Mouse (Mus musculus) kidney, adult 18-20 months (tissue): Measurements from ENCODE around the gene Akap8.

ENCODE experiments used
- DNase-seq: peaks from one replicate; pipeline ENCODE4 v3.0.0; 2021

Gene Akap8

DNA sequence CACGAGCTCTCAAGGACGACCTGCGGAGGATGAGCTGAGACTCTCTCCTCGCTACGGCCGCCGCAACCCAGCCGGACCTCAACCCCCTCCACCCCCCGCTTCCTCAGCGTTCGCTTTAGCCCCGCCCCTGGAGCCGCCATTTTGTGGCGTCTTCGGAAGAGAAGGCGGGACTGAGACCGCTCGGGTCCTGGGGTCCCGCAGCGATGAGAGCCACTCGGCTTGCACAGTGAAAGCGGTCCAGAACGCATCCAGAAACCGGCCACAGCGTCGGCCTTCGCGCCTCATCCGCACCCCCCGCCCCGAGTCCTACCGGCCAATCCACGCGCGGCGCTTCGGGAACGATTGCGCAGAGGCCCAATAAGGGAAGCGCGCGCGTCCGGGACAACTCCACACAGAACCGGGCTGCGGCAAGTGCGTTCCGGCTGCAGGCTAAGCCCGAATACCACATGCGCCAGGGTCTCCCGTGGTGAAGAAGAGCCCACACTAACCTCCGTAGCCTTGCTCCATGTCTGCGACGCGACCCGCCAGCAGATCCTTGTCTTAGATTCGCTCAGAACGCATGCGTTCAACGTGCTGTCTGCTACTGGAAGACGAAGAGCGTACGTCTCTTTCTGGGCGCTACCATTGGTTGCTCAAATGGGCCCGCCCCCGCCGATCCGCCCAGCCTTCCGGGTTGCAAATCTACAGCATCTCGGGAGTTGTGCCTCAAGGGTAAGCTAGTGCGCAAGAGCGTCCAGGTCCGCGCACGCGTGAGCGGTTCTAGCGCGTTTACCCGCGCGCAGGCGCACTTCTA, at the start of gene Akap8:
TSS of gene Akap8 (minus strand) at position 642 of the 793 bp plus-strand sequence.
- peak; percentile 97 for DNase-seq

DNA sequence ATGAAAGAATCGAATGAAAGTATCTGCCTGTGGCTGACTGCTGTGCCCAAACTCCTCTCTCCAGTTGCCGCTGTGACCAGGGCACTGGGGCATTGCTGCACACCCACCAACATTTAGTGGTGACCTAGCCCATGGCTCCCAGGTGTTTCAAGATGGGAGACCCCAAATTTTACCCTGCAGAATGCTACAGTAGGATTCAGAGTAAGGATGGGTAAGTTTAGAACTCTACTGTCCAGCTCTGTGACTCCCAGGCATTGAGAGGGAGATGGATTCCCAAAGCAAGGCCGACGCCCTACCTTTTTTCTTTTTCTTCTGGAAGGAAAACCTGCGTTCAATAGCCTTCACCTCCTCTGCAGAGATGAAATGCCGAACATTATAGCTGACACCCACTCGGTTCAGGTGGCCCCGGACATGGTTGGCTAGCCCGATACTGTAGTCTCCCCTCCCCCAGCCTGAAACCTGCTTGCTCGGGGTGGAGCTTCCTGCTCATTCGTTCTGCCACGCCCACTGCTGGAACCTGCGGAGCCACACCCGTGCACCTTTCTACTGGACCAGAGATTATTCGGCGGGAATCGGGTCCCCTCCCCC, 48.0 kb upstream of the Akap8 start:
- no peak for DNase-seq

DNA sequence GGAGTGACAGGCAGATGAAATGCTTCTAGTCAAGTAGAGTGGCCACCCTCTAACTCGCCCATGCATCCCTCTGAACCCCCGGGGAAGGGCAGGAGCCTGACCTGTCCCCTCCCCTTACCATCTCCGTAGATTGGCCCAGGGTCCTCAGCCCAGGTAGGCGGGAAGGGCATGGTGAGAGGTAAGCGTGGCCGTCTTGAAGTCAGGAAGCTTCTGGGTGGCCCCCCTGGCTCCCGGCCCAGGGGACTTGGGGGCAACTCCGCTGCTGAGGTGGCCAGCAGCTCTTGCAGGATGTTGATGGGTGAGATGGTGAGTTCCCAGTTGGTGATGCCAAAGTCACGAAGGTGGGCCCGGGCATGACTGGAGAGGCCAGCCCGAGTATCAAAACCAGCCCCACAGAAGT, 46.7 kb upstream of the Akap8 start:
- DNase-seq: no peak

DNA sequence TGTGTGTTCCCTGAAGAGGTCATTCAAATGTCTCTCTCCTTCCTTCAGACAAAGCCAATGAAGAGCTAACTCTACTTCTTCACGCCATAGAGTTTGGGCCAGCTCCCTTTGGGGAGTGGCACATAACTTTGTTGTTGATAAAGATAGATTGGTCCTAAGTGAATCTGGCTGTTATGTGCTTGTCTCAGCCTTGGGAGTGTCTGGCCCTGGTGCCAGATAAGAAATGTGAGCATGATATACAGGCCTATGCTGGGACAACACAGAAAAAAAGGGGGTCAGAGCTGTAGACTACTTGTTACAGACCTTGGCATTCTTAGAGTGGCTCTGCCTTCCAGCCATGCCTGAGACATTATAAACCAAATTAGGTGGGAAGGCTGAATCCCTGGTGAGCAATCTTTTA, 44.3 kb upstream of the Akap8 start:
- no peak for DNase-seq

DNA sequence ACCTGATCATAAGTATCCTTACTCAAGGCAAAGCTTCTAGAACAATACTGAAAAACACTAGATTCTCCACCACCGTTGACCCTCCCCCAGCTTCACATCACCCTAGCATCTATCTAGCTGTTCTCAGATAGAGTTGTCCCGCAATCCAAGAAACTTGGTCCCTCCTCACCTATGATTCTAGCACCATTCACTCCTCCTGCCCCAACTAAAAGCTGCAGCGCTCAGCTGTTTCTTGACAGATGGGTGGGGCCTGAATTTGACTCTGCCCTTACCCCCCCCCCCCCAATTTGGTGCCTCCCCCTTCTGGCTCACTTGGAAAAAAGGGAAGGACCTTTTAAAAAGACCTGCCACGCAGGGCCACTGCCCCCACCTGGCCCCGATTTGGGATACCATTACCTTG, 43.8 kb upstream of the Akap8 start:
- no peak for DNase-seq

DNA sequence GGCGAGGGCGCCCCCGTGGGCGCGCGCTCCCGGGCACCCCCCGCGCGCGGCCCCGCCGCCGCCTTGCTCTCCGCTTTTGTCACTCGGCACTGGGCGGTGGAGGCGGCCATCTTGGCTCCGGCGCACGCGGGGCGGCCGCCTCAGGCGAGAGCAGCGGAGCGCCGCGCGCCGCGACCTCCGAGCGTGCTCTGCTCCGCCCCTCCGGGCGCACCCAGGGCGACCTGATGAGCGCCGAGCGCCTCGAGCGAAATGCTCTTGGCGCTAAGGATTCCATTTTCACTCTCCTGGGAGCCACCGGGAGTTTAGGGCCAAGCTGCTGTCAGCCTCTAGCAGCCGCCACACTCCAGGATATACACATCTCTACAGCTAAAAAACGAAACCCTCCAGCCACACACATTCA, 43.3 kb upstream of the Akap8 start:
- DNase-seq: peak; percentile 90

DNA sequence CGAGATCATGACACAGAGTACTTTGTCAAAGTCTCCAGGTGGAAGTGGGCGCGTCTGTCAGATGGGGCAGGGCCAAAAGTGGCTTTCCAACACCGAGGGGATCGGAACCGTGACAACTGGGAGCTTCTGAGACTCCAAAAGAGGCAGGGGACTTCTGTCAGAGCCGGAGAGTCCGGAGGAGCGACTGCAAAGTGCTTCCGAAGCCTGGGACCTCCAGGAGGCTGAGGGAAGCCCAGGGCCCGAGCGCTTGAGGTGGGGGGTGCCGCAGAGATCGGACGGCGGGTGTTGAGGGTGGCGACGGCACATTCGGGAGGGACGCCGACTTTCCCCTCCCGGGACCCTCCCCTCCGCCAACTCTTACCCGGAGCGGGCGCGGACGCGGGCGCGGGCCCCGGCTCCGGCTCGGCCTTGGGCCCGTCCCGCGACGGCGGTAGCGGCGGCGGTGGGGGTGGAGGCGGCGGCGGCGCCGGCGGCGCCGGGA, 42.8 kb upstream of the Akap8 start:
- peak; percentile 36 for DNase-seq

DNA sequence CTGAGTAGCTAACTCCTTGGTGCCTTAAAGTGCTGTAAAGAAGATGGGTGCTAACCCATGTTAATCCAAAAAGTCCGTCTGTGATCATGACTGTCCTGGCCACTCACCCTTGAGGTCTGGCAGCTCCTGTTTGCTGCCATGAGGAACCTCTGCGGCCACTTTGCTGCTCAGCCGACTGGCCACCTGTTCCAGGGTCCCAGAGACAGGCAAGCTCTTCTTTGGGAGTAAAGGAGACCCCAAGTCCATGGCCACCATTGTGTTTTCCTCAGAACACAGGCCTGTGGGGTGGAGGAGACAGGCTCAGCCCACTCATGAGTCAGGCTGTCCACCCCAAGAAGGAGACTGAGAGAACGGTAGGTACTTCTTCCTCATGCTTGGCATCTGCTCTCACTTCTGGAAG, 41.6 kb upstream of the Akap8 start:
- no peak for DNase-seq

DNA sequence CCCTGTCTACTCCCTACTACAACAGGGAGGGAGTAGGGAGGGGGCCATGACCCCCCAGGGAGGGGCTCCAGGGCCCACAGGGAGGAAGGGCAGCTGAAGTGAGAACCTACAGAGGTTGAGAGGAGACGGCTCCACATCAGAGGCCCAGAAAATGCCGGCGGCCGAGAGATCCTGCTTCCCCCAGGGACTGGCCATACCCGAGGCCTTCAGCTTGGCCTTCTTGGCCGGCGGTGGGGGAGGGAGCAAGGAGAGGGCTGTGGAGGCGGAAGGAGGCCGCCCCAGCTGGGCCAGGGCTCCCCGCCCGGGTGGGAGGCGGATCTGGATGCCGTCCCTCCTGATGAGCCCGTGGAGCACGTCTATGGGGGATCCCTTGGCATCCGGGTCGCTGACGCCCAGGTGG, 38.9 kb upstream of the Akap8 start:
- DNase-seq: no peak

DNA sequence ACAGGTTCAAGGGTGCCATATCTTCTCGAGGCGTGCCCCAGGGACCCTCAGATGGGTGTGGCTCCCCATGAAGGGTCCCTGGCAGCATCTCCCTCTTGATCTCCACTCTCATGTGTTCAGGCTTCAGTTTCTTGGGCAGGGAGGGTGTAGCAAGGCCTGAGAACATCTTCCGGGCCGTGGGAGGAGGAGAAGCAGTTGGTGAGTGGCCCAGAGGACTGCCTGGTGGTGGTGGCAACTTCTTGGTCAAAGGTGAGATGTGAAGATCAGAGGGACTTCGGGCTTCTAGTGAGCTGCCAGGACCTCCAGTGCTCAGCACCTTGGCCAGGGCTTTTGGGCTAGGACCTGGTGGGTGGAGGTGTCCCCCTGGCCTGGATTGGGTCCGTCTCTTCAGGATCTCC, 37.9 kb upstream of the Akap8 start:
- DNase-seq: no peak

DNA sequence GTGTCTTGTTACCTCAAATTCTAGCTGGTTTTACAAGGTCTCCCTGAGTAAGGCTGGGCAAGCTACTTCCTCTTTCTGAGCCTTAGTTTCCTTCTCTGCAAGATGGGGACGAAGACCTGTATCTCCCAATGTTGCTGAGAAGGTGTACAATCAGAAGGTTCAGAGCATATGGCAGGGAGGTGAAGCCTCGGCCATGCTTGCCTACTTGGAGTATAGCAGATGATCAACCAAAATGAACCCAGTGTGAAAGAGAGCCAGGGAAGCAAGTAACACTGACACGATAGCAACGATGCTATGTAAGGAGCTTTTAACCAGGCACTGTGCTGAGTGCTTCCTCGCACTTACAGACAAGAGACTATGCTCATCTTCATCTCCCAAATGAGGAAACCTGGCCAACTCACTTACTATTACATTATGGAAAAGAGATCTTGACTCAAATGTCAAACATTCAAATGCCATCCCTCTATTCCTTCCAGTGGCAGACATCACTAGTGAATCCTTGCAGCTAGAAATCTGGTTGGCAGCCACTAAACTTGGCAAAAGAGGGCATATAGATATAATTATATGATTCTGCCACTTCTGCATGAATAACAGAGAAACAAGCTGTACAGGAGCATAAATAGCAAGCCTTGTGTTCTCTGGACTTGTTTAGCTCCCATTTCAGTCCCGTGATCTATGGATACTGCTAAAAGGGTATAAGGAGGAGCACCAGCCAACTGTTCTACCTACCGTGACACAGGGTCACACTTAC, 37.3 kb upstream of the Akap8 start:
- DNase-seq: no peak

DNA sequence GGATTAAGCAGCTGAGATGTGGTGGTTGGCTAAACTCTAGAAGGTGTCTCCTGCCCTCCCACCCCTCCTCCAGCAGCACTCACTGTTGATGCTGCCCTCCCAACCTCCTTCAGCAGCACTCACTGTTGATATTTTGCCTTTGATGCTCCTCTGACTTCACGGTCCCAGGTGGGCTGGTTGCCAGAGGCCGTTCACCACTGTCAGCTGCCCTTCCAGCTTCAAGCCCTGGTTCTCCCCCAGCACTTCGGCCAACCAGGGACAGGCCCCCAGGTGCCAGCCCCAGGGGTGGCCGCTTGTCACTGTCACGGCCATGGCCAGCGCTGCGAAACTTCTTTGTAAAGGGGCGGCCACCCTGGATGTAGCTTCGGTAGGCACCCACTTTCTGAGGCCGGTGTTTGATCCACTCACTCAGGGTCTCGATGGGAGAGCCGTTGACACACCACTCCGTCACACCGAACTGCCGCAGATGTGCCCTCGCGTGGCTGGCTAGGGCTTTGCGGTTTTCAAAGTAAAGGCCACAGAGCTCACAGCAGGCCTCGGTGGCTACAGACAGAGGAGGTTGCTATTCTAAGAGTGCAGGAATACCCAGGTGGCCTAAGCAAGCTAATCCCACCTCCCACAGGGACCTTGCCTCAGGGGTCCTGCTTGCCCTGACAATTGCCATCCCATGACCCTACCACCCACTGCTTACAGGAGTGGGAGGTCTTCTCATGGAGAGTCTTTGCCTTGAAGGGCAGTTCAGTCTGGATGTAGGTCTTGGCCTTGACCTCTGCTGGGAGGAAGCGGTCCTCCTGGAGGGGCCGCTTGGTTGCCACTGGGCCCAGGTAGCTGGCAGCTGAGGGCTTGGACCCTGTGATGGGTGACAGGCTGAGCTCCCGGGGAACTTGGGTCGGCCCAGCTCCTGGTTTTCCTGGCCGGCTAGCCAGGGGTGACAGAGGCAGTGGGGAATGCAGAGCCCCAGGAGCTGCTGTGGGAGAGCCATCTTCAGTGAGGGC, 36.0 kb upstream of the Akap8 start:
- DNase-seq: no peak

DNA sequence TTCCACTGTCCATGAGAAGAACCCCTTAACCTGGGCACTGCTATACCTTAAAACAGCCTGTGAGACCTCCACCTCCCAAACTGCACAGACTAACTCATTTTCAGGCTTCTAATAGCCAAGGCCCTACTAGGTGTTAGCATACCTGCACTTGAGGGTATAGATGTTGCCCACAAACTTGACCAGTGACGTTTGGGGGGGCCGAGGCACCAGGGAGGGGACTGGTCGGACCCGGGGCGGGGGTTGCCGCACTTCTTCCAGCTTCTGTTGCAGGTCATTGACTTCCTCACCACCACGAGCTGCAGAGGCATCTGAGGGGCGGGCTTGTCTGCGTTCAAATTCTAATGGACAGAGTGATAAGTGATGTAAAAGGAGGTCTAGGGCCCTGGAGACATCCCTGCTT, 35.2 kb upstream of the Akap8 start:
- no peak for DNase-seq

DNA sequence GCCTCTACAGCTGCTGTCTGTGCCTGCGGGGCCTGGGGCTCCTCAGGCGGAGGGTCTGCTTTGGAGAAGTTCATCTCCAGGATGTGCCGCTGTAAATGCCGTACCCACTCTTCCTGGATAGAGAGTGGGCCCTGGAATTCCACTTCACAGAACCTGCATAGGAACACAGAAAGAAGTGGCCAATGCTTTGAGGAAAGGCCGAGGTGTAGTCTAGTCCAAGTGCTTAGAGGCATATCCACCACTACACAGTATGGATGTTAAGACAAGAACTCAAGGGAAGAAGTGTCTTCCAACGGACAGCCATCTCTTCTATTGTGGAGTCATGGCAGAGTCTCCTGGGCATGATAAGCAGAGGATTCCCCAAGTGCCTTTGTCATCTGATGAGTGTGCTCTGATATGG, 34.0 kb upstream of the Akap8 start:
- no peak for DNase-seq

DNA sequence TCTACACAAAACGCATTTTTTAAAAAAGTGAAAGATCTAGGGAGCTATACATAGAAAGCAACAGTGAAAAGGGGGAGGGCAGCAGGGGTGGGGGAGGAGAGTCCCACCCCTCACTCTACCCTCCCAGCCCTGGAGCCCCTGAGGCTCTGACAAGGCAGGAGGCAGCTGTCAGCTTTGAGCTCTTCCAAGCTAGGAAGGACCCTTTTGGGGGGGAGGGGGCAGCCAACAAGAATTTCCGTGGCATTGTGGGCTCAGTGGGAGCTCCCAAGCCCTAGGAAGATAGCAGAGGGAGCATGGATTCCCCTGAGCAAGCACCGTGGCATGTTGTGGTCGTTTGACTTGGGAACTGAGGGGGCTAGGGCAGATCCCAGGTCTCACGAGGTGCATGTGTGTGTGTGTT, 33.2 kb upstream of the Akap8 start:
- no peak for DNase-seq

DNA sequence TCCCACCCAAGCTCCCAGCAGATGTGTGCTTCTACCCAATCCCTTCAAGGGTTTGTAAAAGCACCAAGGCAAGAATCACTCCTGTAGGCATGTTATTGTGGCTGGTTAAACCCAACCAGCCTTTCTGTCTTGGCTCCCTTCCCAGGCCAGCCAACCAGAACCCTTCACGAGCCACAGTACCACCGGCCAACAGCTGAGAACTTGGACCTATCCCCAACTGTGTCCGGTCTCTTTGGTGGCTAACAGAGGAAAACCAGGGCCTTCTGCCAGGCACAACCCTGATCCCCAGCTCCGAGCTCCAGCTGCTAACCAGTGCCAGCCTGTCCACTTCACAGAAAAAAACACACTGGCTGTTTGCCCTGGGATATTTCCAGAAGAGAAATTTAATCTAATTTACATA, 32.7 kb upstream of the Akap8 start:
- DNase-seq: peak; percentile 91

DNA sequence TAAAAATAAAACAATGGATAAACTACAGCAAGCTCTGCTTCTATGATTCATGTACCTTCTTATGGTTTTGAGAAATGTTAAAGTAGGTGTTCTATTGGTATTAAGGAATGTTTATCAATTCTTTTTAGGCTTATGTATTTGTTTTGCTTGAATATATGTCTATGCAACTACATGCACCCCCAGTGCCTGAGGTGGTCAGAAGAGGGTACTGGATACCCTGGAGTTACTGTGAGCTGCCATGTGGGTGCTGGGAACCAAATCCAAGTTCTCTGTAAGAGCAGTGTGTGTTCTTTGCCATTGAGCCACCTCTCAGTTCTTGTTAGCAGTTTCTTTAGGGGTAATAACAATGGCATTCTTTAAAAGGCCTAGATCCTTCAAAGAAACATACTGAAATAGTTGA, 30.7 kb upstream of the Akap8 start:
- DNase-seq: no peak

DNA sequence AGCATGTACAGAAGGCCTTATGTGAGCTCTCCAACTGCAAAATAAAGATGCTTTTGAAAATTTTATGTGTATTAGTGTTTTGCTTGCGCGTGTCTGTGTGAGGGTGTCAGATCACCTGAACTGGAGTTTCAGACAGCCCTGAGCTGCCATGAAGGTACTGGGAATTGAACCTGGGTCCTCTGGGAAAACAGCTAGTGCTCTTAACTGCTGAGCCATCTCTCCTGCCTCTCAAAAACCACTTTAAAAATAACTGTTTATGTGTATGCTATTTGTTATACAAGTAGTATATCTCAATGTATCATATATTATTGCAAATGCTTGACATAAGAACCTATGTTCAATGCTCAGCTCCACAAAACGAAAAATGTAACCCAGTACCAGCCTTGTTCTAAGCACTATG, 30.2 kb upstream of the Akap8 start:
- DNase-seq: no peak

DNA sequence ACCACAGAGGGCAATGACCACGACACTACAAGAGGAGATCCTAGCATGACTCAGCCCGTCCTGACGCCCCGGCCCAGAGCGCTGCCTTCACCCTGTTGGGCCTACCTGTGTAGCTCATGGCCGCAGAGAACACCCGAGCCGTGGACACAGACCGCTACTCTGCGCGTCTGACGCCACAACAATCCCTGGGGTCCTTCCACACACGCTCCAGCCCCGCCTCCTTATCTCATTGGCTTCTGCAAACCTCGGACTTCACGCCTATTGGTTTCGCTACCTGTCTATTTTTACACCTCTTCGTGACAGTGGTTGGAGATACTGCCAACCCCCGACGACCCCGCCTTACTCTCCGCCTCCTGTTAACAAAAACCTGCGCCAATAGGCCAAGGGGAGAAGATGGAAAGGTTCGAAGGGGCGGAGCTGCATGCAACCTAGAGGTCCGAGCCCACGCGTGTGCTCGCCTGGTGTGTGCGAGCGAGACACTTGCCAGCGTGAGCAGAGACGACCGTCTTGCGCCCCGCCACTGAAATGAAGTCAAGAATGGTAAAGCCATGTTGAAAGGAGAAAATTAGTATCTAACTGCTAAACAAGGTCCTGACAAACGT, 29.4 kb upstream of the Akap8 start, which contains the start of gene Akap8l:
TSS of gene Akap8l (minus strand) at position 226 of the 602 bp plus-strand sequence.
- DNase-seq: peak; percentile 97

DNA sequence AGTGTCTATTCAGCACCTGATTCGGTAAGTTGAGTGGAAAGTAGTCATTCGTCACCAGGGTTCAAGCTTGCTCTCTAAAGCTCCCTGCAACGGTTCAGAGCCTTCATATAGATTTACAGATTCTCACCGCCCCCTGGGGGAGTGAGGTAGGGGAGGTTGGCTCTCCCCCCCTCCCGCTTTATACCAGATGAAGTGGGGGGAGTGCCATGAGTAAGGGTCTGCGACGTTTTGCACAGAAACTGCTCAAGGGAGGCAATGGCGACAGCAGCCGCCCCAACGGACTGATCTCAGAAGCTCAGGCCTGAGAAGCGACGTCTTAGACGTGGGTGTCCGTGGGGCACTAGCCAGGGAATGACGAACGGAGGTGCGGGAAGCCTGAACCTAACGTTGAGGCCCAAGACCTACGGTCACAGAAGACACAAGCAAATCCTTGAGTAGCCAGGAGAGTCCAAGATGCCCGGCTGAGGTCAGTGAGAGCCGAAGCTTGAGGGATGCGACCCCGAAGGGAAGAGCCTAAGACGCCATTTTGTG, 28.9 kb upstream of the Akap8 start:
- no peak for DNase-seq

DNA sequence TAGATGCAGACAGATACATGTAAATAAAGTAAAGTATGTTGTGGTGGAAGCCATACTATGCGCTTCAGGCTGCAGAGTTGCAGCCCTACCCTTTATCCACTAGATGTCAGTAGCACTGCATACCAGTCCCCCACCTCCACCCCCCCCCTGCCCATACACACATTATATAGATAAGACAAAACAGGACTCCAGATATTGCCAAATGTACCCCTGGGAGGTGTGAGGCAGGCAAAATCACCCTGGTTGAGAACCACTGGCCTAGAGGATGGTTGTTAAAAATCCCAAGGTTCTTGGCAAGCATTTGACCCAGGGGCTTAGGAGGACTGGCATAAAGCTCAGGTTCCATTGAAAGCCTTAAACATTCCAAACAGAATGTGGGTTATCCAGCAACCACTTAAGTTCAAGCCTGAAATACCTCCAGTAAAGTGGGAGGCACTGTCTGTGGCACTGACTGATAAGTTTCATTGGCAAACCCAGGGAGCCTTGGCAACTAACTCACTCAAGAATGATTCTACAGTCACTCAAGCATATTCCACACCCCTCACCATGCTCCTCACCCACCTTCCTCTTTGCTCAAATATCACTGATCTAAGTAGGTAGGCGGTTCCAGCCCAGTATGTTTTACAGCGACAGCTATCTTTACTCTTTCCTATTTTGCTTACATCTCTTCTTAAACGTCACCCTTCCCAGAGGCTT, 28.1 kb upstream of the Akap8 start:
- peak; percentile 57 for DNase-seq
